Mouse (Mus musculus): ENCODE measurements around the gene Prkd2.

The Prkd2 gene

DNA sequence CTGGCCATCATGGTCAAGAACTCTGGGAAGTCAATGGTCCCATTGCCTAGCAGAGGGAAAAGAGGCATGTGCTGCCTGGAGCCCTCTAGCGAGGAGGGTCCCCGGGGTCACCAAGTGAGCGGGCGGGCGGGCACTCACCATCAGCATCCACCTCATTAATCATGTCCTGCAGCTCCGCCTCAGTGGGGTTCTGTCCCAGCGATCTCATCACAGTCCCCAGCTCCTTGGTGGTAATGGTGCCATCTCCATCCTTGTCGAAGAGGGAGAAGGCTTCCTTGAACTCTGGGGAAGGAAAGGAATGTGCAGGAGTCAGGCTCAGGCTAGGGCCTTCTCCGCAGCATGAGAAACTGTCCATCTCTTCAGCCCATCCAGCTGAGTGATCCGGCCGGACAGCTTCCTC lies 74.7 kb downstream of the Prkd2 start:
- DNase-seq (ENCODE audit: low read depth, low spot score), result no peak

DNA sequence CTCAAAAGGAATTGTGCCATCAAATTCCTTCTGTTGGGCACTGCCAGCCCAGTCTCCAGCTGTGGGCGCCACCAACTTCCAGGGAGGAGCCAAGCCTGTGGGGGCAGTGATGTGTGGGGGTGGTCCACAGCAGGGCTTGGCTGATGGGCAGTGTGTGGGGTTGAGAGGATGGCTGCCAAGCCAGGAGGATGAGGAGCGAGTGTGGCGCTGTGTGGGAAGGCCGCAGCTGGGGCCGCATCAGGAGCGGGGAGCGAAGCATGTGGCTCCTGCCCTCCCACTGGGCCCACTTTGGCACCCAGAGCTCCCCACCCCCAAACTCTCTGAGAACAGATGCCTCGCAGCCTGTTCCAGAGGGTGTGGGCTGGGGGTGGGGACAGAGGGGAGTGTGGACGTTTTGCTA lies 75.3 kb downstream of the Prkd2 start:
- no peak for DNase-seq (ENCODE audit: low read depth, low spot score)

DNA sequence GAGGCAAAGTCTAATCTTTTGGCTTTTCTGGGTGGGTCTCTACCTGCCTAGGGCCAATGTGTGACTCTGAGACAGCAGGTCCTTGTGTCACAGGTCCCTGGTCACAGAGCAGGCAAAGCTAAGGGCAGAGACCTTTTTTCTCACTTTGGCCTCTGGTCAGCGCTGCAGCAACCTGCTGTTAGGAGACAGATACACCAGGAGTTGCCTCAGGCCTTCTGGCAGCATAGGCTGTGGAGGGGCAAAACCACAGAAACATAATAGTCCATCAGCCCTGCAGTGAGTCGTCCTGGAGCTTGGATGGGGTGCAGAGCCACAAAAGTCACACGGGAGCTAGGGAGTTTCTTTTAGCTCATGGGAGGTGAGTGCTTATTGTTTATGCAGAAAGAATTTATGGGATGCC lies 76.0 kb downstream of the Prkd2 start:
- no peak for DNase-seq (ENCODE audit: low read depth, low spot score)

DNA sequence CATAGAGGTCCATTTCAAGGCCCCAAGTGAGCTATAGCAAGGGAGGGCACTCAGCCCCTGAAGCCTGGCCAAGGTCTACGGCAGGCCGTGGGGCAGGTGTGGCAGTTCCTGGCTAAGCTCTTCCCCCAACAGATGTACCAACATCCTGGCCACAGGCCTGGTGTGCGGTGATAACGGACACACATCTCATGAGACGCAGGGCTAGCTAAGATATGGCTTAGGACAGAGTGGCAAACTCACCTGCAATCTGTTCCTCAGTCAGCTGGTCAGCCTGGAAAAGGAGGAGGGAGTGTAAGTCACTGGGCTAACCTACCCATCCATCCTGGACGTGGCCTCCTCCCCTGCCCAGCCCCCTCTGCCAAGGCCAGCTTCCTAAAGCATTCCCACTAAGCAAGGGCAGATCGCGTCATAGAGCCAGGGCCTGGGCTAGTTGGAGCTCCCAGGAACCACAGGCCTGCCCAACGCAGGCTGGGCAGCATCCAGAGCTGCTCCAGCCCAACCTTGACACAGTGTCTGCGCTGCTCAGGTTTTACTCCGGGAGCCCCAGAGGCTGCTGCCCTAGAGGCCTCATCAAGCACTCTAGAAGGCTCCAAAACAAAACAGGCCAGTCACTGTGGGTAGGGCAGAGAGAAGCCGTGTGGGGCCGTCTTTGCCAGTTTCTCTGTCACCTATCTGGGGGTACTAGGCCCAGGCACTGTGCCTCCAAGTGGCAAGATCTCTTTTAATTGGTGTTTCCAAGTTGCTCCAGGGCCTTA lies 76.9 kb downstream of the Prkd2 start:
- DNase-seq (ENCODE audit: low read depth, low spot score), result no peak
